Mouse (Mus musculus) liver, embryonic 13.5 days (tissue): Measurements from ENCODE around the gene Rgs16. TPM values are rescaled to one million over a fixed set of nuclear protein-coding genes. Genes with fewer than 3 reads are reported as not detected.

Experiments used
- ATAC-seq: fragments of 200-750 bp; cut with Nextera tagmentation; 2 replicates; pipeline ENCODE4 v1.8.0; 2017; ENCODE audit warnings: low read depth, mild to moderate bottlenecking, moderate number of reproducible peaks, moderate library complexity
- DNase-seq: peaks from one replicate; pipeline ENCODE4 v3.0.0; 2022
- H3K27ac ChIP-seq: fragments of 300-500 bp; sonication (generic); 2 replicates; pipeline ENCODE4 v1.5.1; 2015; ENCODE audit warnings: moderate library complexity, mild to moderate bottlenecking, inconsistent platforms
- H3K27me3 ChIP-seq: fragments of 300-500 bp; sonication (generic); 2 replicates; pipeline ENCODE4 v1.6.1; 2015; ENCODE audit warnings: mild to moderate bottlenecking, inconsistent platforms
- H3K36me3 ChIP-seq: fragments of 300-500 bp; sonication (generic); 2 replicates; pipeline ENCODE4 v1.6.1; 2015; ENCODE audit warnings: mild to moderate bottlenecking, inconsistent platforms
- H3K4me1 ChIP-seq: fragments of 300-500 bp; sonication (generic); replicated peaks from 2 replicates; pipeline ENCODE4 v1.6.1; 2015; ENCODE audit warnings: inconsistent platforms
- H3K4me2 ChIP-seq: fragments of 300-500 bp; sonication (generic); 2 replicates; pipeline ENCODE4 v1.6.1; 2015; ENCODE audit warnings: inconsistent platforms, mild to moderate bottlenecking, moderate library complexity
- H3K4me3 ChIP-seq: fragments of 300-500 bp; sonication (generic); replicated peaks from 2 replicates; pipeline ENCODE4 v1.5.1; 2015; ENCODE audit warnings: mild to moderate bottlenecking, inconsistent platforms
- H3K9ac ChIP-seq: fragments of 300-500 bp; sonication (generic); 2 replicates; pipeline ENCODE4 v1.6.1; 2015; ENCODE audit warnings: mild to moderate bottlenecking, inconsistent platforms
- H3K9me3 ChIP-seq: fragments of 300-500 bp; sonication (generic); replicated peaks from 2 replicates; pipeline ENCODE4 v1.6.1; 2016; ENCODE audit warnings: inconsistent platforms
- WGBS: fragments of 180-500 bp; shearing (Covaris S2); methylation state at CpG from one replicate; pipeline ENCODE4 v1.1.7; 2015; ENCODE audit not compliant: insufficient replicate concordance; 5-methylcytosine and 5-hydroxymethylcytosine counted together
- polyA plus RNA-seq: library from polyadenylated mRNA; unstranded; fragments of >200 nt; fragmentation: Nextera tagmentation; extraction: Ambion mirVana; gene quantifications from 2 replicates; pipeline ENCODE4 v1.2.1, GENCODE M21; 2015

Gene Rgs16
- polyA plus RNA-seq, 1 experiment from 2014 or later: 0.39 TPM

- Histone ChIP-seq H3K4me1 (no peaks in the 10 kb centered on the region), H3K4me3 (no peak overlapping the region), H3K36me3 (no peaks in the 10 kb centered on the region), H3K27ac (no peak overlapping the region), H3K9me3 (no peaks in the 10 kb centered on the region), H3K4me2 (no peak overlapping the region), H3K9ac (no peak overlapping the region), H3K27me3 (no peaks in the 10 kb centered on the region)
- 60% methylated on average over 9 of the region's 9 CpGs for WGBS
- DNase-seq (no peak), ATAC-seq (no peak)
Observed at GRCm38 (mm10) chr1:153723426-153723825, 16.7 kb upstream of the Rgs16 start.

DNA sequence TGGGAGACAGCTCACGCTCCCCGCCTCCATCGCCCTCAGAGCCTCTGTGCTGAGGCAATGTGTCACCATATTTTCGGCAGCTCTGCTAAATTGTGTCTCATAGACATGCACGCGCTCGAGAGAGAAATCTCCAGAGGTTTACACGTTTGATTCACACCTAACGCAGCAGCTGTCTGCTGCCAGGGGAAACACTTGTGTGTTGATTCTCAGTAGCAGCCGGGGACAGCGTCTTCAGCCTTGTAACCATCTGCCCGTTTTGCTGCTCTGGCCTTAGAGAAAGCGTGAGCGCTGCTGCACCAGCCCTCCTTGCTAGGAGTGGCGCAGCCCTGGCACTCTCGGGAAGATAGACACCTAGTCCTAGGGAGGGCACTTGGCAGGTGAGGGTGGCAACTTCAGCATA lies 13.5 kb upstream of the Rgs16 start:
- H3K4me2 ChIP-seq: no peak overlapping the region
- no peaks in the 10 kb centered on the region for H3K27me3 ChIP-seq
- no peak overlapping the region for H3K9ac ChIP-seq
- H3K4me3 ChIP-seq: no peak overlapping the region
- H3K36me3 ChIP-seq: no peaks in the 10 kb centered on the region
- H3K4me1 ChIP-seq: no peaks in the 10 kb centered on the region
- no peaks in the 10 kb centered on the region for H3K9me3 ChIP-seq
- no peak overlapping the region for H3K27ac ChIP-seq
- DNase-seq (no peak), ATAC-seq (no peak)
- 81% methylated on average over 16 of the region's 16 CpGs for WGBS

GRCm38 (mm10) chr1:153729806-153730205 lies 10.3 kb upstream of the Rgs16 start:
- Histone ChIP-seq H3K4me2 (no peak overlapping the region), H3K36me3 (no peaks in the 10 kb centered on the region), H3K9me3 (no peaks in the 10 kb centered on the region), H3K4me3 (no peak overlapping the region), H3K9ac (no peak overlapping the region), H3K4me1 (no peaks in the 10 kb centered on the region), H3K27me3 (no peaks in the 10 kb centered on the region), H3K27ac (no peak overlapping the region)
- no peak for ATAC-seq
- no peak for DNase-seq
- whole genome bisulfite sequencing: 20% methylated on average over 2 of the region's 2 CpGs

- H3K27ac ChIP-seq: no peak overlapping the region
- DNase-seq (no peak), ATAC-seq (no peak)
- 49% methylated on average over 3 of the region's 3 CpGs for WGBS
- no peaks in the 10 kb centered on the region for H3K36me3 ChIP-seq
- H3K27me3 ChIP-seq: no peaks in the 10 kb centered on the region
- H3K4me1 ChIP-seq: no peaks in the 10 kb centered on the region
- H3K9me3 ChIP-seq: no peaks in the 10 kb centered on the region
- no peak overlapping the region for H3K4me3 ChIP-seq
- H3K4me2 ChIP-seq: no peak overlapping the region
- no peak overlapping the region for H3K9ac ChIP-seq
Observed at GRCm38 (mm10) chr1:153730671-153731070, 9.5 kb upstream of the Rgs16 start.

GRCm38 (mm10) chr1:153733181-153733580 lies 7.0 kb upstream of the Rgs16 start:
- DNase-seq (no peak), ATAC-seq (no peak)

DNA sequence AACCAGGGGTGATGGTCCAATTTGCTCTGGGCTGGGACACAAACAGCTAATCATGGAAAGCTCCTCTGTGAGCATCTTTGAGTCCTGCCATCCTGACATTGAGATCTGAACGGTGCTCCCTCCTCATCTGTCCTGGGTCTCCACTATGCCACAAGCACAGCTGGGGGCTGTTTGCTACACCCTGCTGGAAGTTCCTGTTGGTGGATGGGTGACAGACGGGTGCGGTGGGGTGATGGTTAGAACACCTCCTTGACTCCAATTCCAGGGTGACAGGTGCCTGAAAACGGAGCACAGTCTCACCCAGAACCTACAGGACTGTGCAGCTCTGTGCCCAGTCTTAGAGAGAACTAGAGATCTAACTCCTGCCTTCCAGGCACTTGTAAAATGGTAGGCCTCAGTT lies 5.3 kb upstream of the Rgs16 start:
- WGBS: 51% methylated on average over 4 of the region's 4 CpGs
- no peak overlapping the region for H3K4me2 ChIP-seq
- H3K9ac ChIP-seq: no peak overlapping the region
- DNase-seq (no peak), ATAC-seq (no peak)
- no peaks in the 10 kb centered on the region for H3K9me3 ChIP-seq
- H3K36me3 ChIP-seq: no peaks in the 10 kb centered on the region
- no peak overlapping the region for H3K4me3 ChIP-seq
- H3K27ac ChIP-seq: no peak overlapping the region
- H3K27me3 ChIP-seq: peaks cover 31% of the 10 kb centered on the region
- no peaks in the 10 kb centered on the region for H3K4me1 ChIP-seq

More at GRCm38 (mm10) chr1:153733181-153733580, 7.0 kb upstream of the Rgs16 start:
- Histone ChIP-seq H3K9ac (no peak overlapping the region), H3K36me3 (no peaks in the 10 kb centered on the region), H3K4me3 (no peak overlapping the region), H3K27ac (no peak overlapping the region), H3K4me1 (no peaks in the 10 kb centered on the region), H3K4me2 (no peak overlapping the region), H3K9me3 (no peaks in the 10 kb centered on the region), H3K27me3 (peaks cover 15% of the 10 kb centered on the region)
- WGBS: 51% methylated on average over 9 of the region's 9 CpGs

DNA sequence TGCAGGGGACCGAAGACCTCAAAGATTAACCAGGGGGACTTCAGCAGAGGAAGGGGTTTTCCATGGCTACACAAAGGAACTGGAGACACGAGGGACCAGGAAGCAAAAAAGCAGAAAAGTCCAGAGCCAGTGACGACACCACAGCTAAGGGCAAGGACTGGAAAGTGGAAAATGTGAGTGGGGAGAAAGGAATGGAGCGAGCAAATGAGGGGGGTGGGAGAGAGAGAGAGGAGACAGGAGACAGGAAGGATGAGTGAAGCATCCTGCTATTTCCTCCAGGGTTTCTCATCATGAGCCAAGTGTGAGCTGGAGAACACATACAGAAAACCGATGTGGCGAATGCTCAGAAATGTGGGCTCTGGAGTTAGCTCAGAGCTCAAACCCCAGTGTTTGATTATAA lies 4.1 kb upstream of the Rgs16 start:
- no peak overlapping the region for H3K9ac ChIP-seq
- no peak overlapping the region for H3K4me2 ChIP-seq
- peaks cover 44% of the 10 kb centered on the region for H3K27me3 ChIP-seq
- no peak overlapping the region for H3K27ac ChIP-seq
- H3K4me1 ChIP-seq: no peaks in the 10 kb centered on the region
- 51% methylated on average over 6 of the region's 6 CpGs for WGBS
- no peak overlapping the region for H3K4me3 ChIP-seq
- H3K36me3 ChIP-seq: no peaks in the 10 kb centered on the region
- no peak for ATAC-seq
- no peaks in the 10 kb centered on the region for H3K9me3 ChIP-seq
- DNase-seq: no peak

DNA sequence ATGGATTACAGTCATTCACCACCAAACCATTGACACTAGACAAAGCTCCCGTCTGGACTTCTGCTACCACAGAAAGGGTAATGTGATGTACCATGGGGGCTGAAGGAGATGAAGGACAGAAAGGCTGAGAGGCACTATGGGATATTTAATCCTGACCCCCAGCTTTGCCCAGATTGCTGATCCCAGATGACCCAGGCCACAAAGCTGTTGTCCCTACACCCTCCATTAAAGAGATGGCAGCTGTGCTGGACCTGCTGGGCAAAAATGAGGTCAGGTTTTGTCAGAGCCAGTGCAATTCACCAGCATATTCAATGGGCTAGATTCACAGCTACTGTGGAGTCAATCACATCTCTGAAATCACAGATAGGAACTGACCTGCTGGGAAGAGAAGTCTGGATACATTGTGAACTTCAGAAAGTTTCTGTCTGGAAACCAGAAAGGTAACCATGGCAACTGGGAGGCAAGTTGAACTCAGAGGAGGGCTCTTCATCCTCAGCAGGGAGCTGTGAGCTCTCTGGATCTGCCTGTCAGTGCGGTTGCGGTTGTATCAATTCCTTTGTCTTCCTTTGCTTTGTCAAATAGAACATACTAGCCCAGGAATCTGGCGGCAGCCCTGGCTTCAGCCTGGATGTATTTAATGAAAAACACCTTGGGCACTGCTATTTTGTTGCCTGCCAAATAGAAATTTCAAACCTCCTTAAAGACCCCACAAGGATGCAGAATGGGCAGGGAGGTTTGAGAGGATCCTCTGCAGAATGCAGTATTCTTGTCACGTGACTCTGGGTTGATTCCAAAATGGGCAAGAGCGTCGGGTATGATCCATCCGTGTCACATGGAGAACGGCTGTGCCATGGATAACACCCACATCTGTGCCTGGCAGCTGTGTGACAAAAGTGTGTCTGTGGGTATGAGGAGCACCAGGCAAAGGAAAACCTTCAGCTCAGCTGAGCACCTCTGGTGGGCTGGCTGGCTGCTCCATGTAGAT lies 2.8 kb upstream of the Rgs16 start:
- no peak overlapping the region for H3K27ac ChIP-seq
- no peak overlapping the region for H3K4me2 ChIP-seq
- no peak overlapping the region for H3K9ac ChIP-seq
- WGBS: 49% methylated on average over 9 of the region's 9 CpGs
- no peaks in the 10 kb centered on the region for H3K9me3 ChIP-seq
- ATAC-seq (no peak), DNase-seq (no peak)
- H3K36me3 ChIP-seq: no peaks in the 10 kb centered on the region
- H3K4me1 ChIP-seq: no peaks in the 10 kb centered on the region
- peaks cover 52% of the 10 kb centered on the region for H3K27me3 ChIP-seq
- no peak overlapping the region for H3K4me3 ChIP-seq

DNA sequence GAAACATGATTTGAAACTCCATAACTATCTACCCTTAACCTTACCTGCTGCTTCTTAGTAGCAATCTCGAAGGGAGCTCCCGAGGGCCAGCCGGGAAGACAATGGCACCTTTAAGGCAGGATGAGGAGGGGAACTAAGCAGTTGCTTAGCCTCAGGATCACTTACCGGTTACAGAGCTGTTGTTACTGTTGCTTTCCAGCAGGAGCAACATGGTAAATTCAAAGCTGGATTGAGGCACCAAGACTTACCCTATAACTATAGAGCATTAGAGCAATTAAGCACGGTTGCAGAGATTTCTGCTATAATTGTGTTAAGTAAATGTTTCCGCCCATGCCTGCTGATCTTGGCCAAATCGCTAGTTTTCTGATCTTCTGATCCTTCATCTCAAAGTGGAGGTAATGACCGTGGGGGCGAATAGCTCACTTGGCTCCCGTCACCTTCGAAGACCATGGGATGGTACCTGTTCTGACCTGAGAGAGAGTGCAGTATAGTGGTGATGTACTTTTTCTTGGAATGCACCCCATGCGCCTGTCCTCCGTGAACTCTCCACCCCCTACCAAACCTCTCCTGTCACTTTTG lies 623 bp upstream of the Rgs16 start:
- H3K4me1 ChIP-seq: no peaks in the 10 kb centered on the region
- peak overlapping the region; percentile 31 for H3K4me3 ChIP-seq
- DNase-seq: no peak
- peak overlapping the region; percentile 50 for H3K4me2 ChIP-seq
- H3K9ac ChIP-seq: no peak overlapping the region
- H3K27me3 ChIP-seq: peaks cover 52% of the 10 kb centered on the region
- no peaks in the 10 kb centered on the region for H3K36me3 ChIP-seq
- no peak for ATAC-seq
- WGBS: 16% methylated on average over 13 of the region's 13 CpGs
- H3K27ac ChIP-seq: no peak overlapping the region
- no peaks in the 10 kb centered on the region for H3K9me3 ChIP-seq

GRCm38 (mm10) chr1:153740775-153741400 lies 739 bp downstream of the Rgs16 start:
- no peak for ATAC-seq
- H3K9me3 ChIP-seq: no peaks in the 10 kb centered on the region
- no peak overlapping the region for H3K9ac ChIP-seq
- 39% methylated on average over 12 of the region's 12 CpGs for WGBS
- no peaks in the 10 kb centered on the region for H3K36me3 ChIP-seq
- no peak overlapping the region for H3K27ac ChIP-seq
- peaks cover 52% of the 10 kb centered on the region for H3K27me3 ChIP-seq
- H3K4me2 ChIP-seq: peak overlapping the region; percentile 50
- H3K4me3 ChIP-seq: no peak overlapping the region
- no peaks in the 10 kb centered on the region for H3K4me1 ChIP-seq
- no peak for DNase-seq

- no peaks in the 10 kb centered on the region for H3K36me3 ChIP-seq
- ATAC-seq (no peak), DNase-seq (no peak)
- 61% methylated on average over 18 of the region's 18 CpGs for WGBS
- no peaks in the 10 kb centered on the region for H3K9me3 ChIP-seq
- peaks cover 52% of the 10 kb centered on the region for H3K27me3 ChIP-seq
- H3K9ac ChIP-seq: no peak overlapping the region
- no peak overlapping the region for H3K4me2 ChIP-seq
- no peak overlapping the region for H3K27ac ChIP-seq
- no peak overlapping the region for H3K4me3 ChIP-seq
- no peaks in the 10 kb centered on the region for H3K4me1 ChIP-seq
Observed at GRCm38 (mm10) chr1:153741551-153742316, 1.6 kb downstream of the Rgs16 start.
